Mouse (Mus musculus): ENCODE results near the gene Ccser1. TPM values are rescaled to one million over a fixed set of nuclear protein-coding genes. Genes with fewer than 3 reads are reported as not detected.

The Ccser1 gene
- polyA plus RNA-seq, 1 experiment, result not detected

- Histone ChIP-seq H3K27ac (ENCODE audit: insufficient read depth, low read depth, low read length) (peak overlapping the region; percentile 67), H3K4me1 (ENCODE audit: control insufficient read depth, insufficient read depth, low read length) (0 out of 2 replicates have a peak, but pooled peaks cover 3% of the 10 kb centered on the region), H3K4me3 (ENCODE audit: insufficient read depth, low read depth, low read length) (no peak overlapping the region)
- WGBS, result 27% methylated on average over 5 of the region's 5 CpGs
- TF ChIP-seq CTCF (IDR thresholded peaks at IDR 0.05; ENCODE audit: insufficient read depth, low read depth, low read length) (no peak), POLR2A (IDR thresholded peaks at IDR 0.05; ENCODE audit: insufficient read depth, low read depth, low read length) (no peak)
Observed at GRCm38 (mm10) chr6:61430881-61431725, 251.0 kb downstream of the Ccser1 start.

- no peak overlapping the region for H3K27ac ChIP-seq (ENCODE audit: insufficient read depth, low read depth, low read length)
- H3K4me1 ChIP-seq (ENCODE audit: control insufficient read depth, insufficient read depth, low read length), result 0 out of 2 replicates have a peak, but pooled peaks cover 3% of the 10 kb centered on the region
- TF ChIP-seq POLR2A (IDR thresholded peaks at IDR 0.05; ENCODE audit: insufficient read depth, low read depth, low read length), result no peak
- TF ChIP-seq CTCF (IDR thresholded peaks at IDR 0.05; ENCODE audit: insufficient read depth, low read depth, low read length), result no peak
- H3K4me3 ChIP-seq (ENCODE audit: insufficient read depth, low read depth, low read length), result no peak overlapping the region
- 78% methylated on average over 2 of the region's 2 CpGs for WGBS
Observed at GRCm38 (mm10) chr6:61431726-61431984, 251.5 kb downstream of the Ccser1 start.

- TF ChIP-seq POLR2A (IDR thresholded peaks at IDR 0.05; ENCODE audit: insufficient read depth, low read depth, low read length) (no peak), CTCF (IDR thresholded peaks at IDR 0.05; ENCODE audit: insufficient read depth, low read depth, low read length) (no peak)
- WGBS, result 75% methylated on average over 3 of the region's 3 CpGs
Observed at GRCm38 (mm10) chr6:61432167-61432566, 252.0 kb downstream of the Ccser1 start.

GRCm38 (mm10) chr6:61432703-61433102 is 252.6 kb downstream of the Ccser1 start:
- Histone ChIP-seq H3K4me1 (ENCODE audit: control insufficient read depth, insufficient read depth, low read length) (0 out of 2 replicates have a peak, but pooled peaks cover 3% of the 10 kb centered on the region), H3K27ac (ENCODE audit: insufficient read depth, low read depth, low read length) (no peak overlapping the region), H3K4me3 (ENCODE audit: insufficient read depth, low read depth, low read length) (no peak overlapping the region)
- WGBS, result 85% methylated on average over 3 of the region's 3 CpGs
- TF ChIP-seq CTCF (IDR thresholded peaks at IDR 0.05; ENCODE audit: insufficient read depth, low read depth, low read length), result no peak
- no peak for TF ChIP-seq POLR2A (IDR thresholded peaks at IDR 0.05; ENCODE audit: insufficient read depth, low read depth, low read length)

More at GRCm38 (mm10) chr6:61432167-61432566, 252.0 kb downstream of the Ccser1 start:
- Histone ChIP-seq H3K27ac (ENCODE audit: insufficient read depth, low read depth, low read length) (no peak overlapping the region), H3K4me1 (ENCODE audit: control insufficient read depth, insufficient read depth, low read length) (0 out of 2 replicates have a peak, but pooled peaks cover 3% of the 10 kb centered on the region), H3K4me3 (ENCODE audit: insufficient read depth, low read depth, low read length) (no peak overlapping the region)

GRCm38 (mm10) chr6:61438165-61438564 is 258.0 kb downstream of the Ccser1 start:
- Histone ChIP-seq H3K27ac (ENCODE audit: insufficient read depth, low read depth, low read length) (no peak overlapping the region), H3K4me3 (ENCODE audit: insufficient read depth, low read depth, low read length) (no peak overlapping the region), H3K4me1 (ENCODE audit: control insufficient read depth, insufficient read depth, low read length) (no peaks in the 10 kb centered on the region)
- TF ChIP-seq POLR2A (IDR thresholded peaks at IDR 0.05; ENCODE audit: insufficient read depth, low read depth, low read length), result no peak
- no peak for TF ChIP-seq CTCF (IDR thresholded peaks at IDR 0.05; ENCODE audit: insufficient read depth, low read depth, low read length)

- Histone ChIP-seq H3K27ac (ENCODE audit: insufficient read depth, low read depth, low read length) (no peak overlapping the region), H3K4me1 (ENCODE audit: control insufficient read depth, insufficient read depth, low read length) (no peaks in the 10 kb centered on the region), H3K4me3 (ENCODE audit: insufficient read depth, low read depth, low read length) (no peak overlapping the region)
- TF ChIP-seq CTCF (IDR thresholded peaks at IDR 0.05; ENCODE audit: insufficient read depth, low read depth, low read length) (no peak), POLR2A (IDR thresholded peaks at IDR 0.05; ENCODE audit: insufficient read depth, low read depth, low read length) (no peak)
- 64% methylated on average over 2 of the region's 2 CpGs for WGBS
Observed at GRCm38 (mm10) chr6:61471371-61472152, 291.4 kb downstream of the Ccser1 start.

GRCm38 (mm10) chr6:61485336-61485735 is 305.2 kb downstream of the Ccser1 start:
- no peak for TF ChIP-seq POLR2A (IDR thresholded peaks at IDR 0.05; ENCODE audit: insufficient read depth, low read depth, low read length)
- TF ChIP-seq CTCF (IDR thresholded peaks at IDR 0.05; ENCODE audit: insufficient read depth, low read depth, low read length), result no peak
- 38% methylated on average over 3 of the region's 3 CpGs for WGBS
- H3K27ac ChIP-seq (ENCODE audit: insufficient read depth, low read depth, low read length), result no peak overlapping the region
- no peak overlapping the region for H3K4me3 ChIP-seq (ENCODE audit: insufficient read depth, low read depth, low read length)
- no peaks in the 10 kb centered on the region for H3K4me1 ChIP-seq (ENCODE audit: control insufficient read depth, insufficient read depth, low read length)

- Histone ChIP-seq H3K4me3 (ENCODE audit: insufficient read depth, low read depth, low read length) (no peak overlapping the region), H3K27ac (ENCODE audit: insufficient read depth, low read depth, low read length) (no peak overlapping the region), H3K4me1 (ENCODE audit: control insufficient read depth, insufficient read depth, low read length) (no peaks in the 10 kb centered on the region)
- no peak for TF ChIP-seq CTCF (IDR thresholded peaks at IDR 0.05; ENCODE audit: insufficient read depth, low read depth, low read length)
- TF ChIP-seq POLR2A (IDR thresholded peaks at IDR 0.05; ENCODE audit: insufficient read depth, low read depth, low read length), result no peak
- 48% methylated on average over 4 of the region's 4 CpGs for whole genome bisulfite sequencing
Observed at GRCm38 (mm10) chr6:61491979-61492821, 312.1 kb downstream of the Ccser1 start.
